Mouse (Mus musculus): Measurements from ENCODE around the gene Ppfia1.

Gene Ppfia1

DNA sequence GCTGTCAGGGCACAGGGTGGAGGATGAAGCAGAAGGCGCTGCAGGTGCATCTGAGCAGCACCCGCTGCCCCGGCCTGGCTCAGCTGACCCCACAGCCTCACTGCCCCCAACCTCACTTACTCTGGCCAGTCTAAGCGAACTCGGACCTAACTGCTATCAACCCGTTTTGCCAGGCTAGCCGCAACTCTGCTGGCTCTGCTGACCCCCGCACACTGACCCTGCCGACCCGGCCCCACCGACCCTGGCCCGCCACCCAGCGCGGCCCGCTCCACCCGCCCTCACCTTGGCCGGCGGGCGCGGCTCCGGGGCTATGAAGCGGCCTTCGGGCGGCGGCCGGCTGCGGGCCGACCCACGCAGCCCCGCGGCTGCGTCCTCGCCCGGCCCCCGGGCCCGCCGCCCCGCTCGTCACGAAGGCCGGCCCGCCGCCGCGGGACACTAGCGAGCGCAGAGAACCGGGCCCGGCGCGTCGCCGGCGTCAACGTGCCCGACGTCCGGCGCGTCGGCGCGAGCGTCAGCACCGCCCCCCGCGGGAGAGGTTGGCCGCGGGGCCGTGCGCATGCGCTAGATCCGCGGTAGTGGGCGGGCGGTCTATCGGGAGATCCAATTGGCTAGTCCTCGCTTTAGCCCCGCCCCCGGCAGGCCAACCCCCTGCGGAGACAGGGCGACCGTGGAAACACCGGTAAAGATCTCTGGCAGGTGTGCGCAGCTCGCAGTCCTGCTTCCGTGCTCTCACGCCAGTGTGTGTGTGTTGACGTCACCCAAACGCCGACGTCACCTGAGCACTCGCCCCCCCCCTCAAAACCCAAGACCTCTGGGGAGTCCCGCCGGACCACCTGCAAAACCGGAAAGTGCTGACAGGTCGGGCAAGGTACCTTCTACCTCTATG lies at the start of gene Ppfia1:
Ppfia1 (minus strand) TSS at position 493 of the 886 bp plus-strand sequence.
- in situ Hi-C loops (cut with MboI; ENCODE audit: low pct_unique_long_range_greater_than_20kb in 1 of 2, low sequenced_read_pairs in 2 of 2, unreplicated experiment in 1 of 2): no loop called here

- in situ Hi-C loops (cut with MboI; ENCODE audit: low pct_unique_long_range_greater_than_20kb in 1 of 2, low sequenced_read_pairs in 2 of 2, unreplicated experiment in 1 of 2): no loop called here
Measured at GRCm38 (mm10) chr7:144600333-144600900, 46.9 kb upstream of the Ppfia1 start.

- in situ Hi-C loops (cut with MboI; ENCODE audit: low pct_unique_long_range_greater_than_20kb in 1 of 2, low sequenced_read_pairs in 2 of 2, unreplicated experiment in 1 of 2): loop anchor here in 1 of 2 experiments (10.0 kb wide), 2 partner anchors 195 to 315 kb away; no protein-coding TSS in a partner anchor
Measured at GRCm38 (mm10) chr7:144589508-144589907, 36.0 kb upstream of the Ppfia1 start.

DNA sequence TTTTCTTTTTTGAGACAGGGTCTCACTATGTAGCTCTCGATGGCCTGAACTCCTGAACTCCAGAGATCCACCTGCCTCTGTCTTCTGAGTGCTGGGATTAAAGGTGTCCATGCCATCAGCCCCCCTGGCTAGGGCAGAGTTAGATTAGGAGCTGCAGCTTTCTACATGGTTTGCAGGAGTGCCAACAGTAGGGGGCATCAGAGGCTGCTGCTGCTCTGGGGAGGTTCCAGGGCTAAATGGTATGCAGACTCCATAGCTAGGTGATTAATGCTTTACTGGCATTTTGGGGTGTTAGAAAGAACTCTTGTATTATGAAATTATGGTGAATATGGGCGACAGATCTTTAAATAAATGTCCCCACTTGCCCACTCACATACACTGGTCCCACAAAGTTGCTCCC lies 33.8 kb upstream of the Ppfia1 start:
- in situ Hi-C loops (cut with MboI; ENCODE audit: low pct_unique_long_range_greater_than_20kb in 1 of 2, low sequenced_read_pairs in 2 of 2, unreplicated experiment in 1 of 2): loop anchor here in 1 of 2 experiments (10.0 kb wide), 2 partner anchors 198 to 318 kb away; no protein-coding TSS in a partner anchor

DNA sequence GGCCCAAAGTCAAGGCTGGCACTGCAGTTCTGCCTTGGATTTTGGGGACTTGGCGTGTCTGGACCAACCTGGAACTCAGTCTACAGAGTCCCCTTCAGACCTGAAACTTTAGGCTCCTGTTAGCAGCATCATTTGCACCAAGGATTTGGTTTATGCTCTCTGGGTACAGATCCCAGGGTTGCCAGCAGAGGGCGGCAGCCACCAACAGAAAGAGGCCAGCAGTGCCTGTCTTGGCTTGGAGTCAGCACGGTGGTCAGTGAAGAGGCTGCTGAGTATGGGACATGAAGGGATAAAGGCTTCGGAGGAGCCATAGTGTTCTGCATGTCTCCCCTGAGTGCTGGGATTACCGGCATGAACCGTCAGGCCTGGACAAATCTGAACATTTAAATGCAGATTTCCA lies 32.1 kb upstream of the Ppfia1 start:
- in situ Hi-C loops (cut with MboI; ENCODE audit: low pct_unique_long_range_greater_than_20kb in 1 of 2, low sequenced_read_pairs in 2 of 2, unreplicated experiment in 1 of 2): loop anchor here in 1 of 2 experiments (10.0 kb wide), 2 partner anchors 199 to 319 kb away; no protein-coding TSS in a partner anchor

- in situ Hi-C loops (cut with MboI; ENCODE audit: low pct_unique_long_range_greater_than_20kb in 1 of 2, low sequenced_read_pairs in 2 of 2, unreplicated experiment in 1 of 2): loop anchor here (5.0 to 10.0 kb wide), 4 partner anchors 199 to 324 kb away; no protein-coding TSS in a partner anchor
Measured at GRCm38 (mm10) chr7:144583619-144584018, 30.1 kb upstream of the Ppfia1 start.

GRCm38 (mm10) chr7:144582284-144582980 lies 28.9 kb upstream of the Ppfia1 start, which contains the start of gene Fadd:
TSS of gene Fadd (minus strand) at chr7:144582463.
- in situ Hi-C loops (cut with MboI; ENCODE audit: low pct_unique_long_range_greater_than_20kb in 1 of 2, low sequenced_read_pairs in 2 of 2, unreplicated experiment in 1 of 2): loop anchor here (5.0 to 10.0 kb wide), 4 partner anchors 200 to 325 kb away; no protein-coding TSS in a partner anchor

DNA sequence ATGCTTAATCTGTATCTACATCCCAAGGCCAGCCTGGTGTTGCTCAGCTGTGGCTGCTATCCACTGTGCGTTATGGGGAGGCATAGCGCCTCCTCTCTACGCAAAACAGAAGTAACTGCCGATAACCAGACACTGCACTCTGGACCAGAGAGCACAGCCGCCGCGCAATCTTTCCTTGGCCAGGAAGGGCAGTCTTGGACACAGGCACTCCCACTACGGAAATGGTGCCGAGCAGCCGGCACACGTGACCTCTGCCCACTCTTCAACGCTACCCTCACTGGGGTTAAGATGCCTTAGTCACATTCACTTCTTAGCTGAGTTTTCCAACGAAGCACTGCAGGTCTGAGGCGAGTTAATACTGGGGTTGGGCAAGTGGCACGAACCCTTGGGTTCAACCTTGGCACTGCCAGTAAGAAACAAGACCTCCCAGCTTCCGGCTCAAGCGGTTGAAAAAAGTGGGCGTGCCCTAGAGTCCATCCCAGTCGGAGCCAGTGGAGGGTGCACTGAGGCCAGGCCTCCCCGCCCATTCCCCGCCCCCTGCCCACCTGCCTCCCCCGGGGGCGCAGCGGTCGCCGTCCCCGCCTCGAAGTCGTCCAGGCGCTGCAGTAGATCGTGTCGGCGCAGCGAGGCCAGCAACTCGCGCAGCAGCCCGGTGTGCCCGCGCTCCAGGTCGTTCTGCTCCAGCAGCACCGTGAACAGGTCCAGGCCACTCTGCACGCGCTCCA lies 28.2 kb upstream of the Ppfia1 start:
- in situ Hi-C loops (cut with MboI; ENCODE audit: low pct_unique_long_range_greater_than_20kb in 1 of 2, low sequenced_read_pairs in 2 of 2, unreplicated experiment in 1 of 2): loop anchor here (5.0 to 10.0 kb wide), 4 partner anchors 201 to 326 kb away; no protein-coding TSS in a partner anchor

GRCm38 (mm10) chr7:144577876-144578275 lies 24.3 kb upstream of the Ppfia1 start:
- in situ Hi-C loops (cut with MboI; ENCODE audit: low pct_unique_long_range_greater_than_20kb in 1 of 2, low sequenced_read_pairs in 2 of 2, unreplicated experiment in 1 of 2): no loop called here

DNA sequence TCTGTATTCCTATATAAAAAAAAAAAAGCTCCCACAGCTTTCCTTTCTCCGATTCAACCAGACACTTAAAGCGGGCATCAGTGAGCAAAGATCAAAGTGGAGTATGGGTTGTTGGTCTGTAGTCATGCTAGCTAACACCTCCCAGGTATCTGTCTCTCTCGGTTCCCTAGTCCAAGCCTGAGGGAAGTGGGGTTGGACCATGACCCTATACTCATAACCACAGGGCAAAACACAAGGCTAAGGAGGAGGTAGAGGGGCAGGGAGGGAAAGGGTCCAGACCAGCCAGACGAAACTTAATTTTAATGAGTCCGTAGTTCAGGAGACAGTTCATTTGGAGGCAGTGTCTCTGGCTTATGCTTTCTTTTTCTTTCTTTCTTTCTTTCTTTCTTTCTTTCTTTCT lies 18.7 kb upstream of the Ppfia1 start:
- in situ Hi-C loops (cut with MboI; ENCODE audit: low pct_unique_long_range_greater_than_20kb in 1 of 2, low sequenced_read_pairs in 2 of 2, unreplicated experiment in 1 of 2): no loop called here

DNA sequence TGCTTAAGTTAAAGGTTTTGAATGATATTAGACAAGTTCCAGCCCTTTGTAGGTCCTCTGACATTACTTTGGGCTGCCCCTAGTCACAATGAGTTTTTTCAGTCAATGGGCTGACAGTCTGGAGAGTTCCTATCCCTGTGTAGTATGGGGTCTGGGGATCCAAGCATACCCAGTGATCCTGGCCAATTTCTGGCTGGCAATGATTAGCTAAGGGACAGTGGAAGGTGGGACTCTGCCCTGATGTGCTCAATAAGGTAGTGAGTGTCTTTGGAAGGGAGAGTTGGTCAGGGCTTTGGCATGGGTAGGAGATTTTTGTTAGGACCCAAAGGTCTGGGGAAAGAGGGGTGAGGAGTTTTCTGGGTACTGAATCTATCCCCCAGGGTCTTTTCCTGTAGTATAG lies 18.1 kb upstream of the Ppfia1 start:
- in situ Hi-C loops (cut with MboI; ENCODE audit: low pct_unique_long_range_greater_than_20kb in 1 of 2, low sequenced_read_pairs in 2 of 2, unreplicated experiment in 1 of 2): no loop called here

DNA sequence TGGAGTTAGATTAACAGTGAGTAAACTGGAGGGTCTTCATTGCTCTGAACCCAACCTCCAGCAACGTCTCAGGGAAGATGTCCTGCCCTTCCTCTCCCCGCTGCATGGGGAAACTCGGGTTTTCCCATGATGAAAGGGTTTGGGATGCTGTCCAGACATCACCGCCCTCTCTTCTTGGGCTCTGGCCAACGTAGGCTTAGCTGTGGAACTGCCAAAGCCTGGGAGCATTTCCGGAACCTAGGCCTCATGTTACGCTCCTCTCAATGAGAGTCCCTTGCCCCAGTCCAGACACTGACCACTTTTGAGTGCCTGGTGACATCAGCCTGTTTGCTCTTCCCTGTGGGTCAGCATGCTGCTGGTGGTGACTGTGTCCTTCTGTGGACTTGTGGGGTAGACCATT lies 15.9 kb upstream of the Ppfia1 start:
- in situ Hi-C loops (cut with MboI; ENCODE audit: low pct_unique_long_range_greater_than_20kb in 1 of 2, low sequenced_read_pairs in 2 of 2, unreplicated experiment in 1 of 2): no loop called here

GRCm38 (mm10) chr7:144568091-144568490 lies 14.6 kb upstream of the Ppfia1 start:
- in situ Hi-C loops (cut with MboI; ENCODE audit: low pct_unique_long_range_greater_than_20kb in 1 of 2, low sequenced_read_pairs in 2 of 2, unreplicated experiment in 1 of 2): no loop called here

DNA sequence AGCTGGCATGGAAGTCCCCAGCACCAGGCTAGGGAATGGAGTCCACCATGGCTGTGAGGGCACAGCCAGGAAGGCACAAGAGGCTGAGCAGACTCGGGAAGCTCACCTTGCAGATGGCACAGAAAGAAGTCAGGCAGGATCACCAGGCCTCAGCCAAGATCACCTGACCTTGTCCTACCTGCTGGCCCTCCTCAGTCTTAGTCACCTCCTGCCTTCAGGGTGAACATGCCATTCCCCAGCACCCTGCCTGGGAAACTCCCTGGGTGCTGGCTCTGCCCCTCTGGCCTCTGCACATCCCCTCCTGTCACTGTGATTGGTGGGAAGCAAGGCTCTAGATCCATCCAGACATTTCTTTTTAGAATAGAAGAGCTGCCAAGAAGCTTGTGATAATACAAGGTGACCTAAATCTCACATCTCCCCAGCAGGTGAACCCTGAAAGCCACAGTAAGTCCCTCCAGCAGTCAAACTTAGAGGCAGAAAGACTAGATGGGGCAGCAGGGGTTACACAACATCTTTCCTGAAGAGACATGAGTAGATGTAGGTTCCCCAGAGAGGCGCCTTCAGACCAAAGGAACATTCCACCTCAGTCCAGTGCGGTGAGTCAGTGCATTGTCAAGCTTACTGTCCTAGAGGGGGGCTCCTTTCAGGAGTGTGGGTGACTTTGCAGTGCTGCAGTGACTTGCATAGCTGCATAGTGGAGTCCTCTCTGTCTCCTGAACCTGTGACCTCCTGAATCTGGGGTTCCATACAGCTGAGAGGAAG lies 13.6 kb upstream of the Ppfia1 start:
- in situ Hi-C loops (cut with MboI; ENCODE audit: low pct_unique_long_range_greater_than_20kb in 1 of 2, low sequenced_read_pairs in 2 of 2, unreplicated experiment in 1 of 2): no loop called here

- in situ Hi-C loops (cut with MboI; ENCODE audit: low pct_unique_long_range_greater_than_20kb in 1 of 2, low sequenced_read_pairs in 2 of 2, unreplicated experiment in 1 of 2): no loop called here
Measured at GRCm38 (mm10) chr7:144563456-144564155, 10.1 kb upstream of the Ppfia1 start.

GRCm38 (mm10) chr7:144562016-144562415 lies 8.5 kb upstream of the Ppfia1 start:
- in situ Hi-C loops (cut with MboI; ENCODE audit: low pct_unique_long_range_greater_than_20kb in 1 of 2, low sequenced_read_pairs in 2 of 2, unreplicated experiment in 1 of 2): no loop called here

GRCm38 (mm10) chr7:144560594-144560993 lies 7.1 kb upstream of the Ppfia1 start:
- in situ Hi-C loops (cut with MboI; ENCODE audit: low pct_unique_long_range_greater_than_20kb in 1 of 2, low sequenced_read_pairs in 2 of 2, unreplicated experiment in 1 of 2): no loop called here
